Mouse (Mus musculus) bone marrow, adult 2 months (tissue): ENCODE results near the gene Rnf169. TPM values are rescaled to one million over a fixed set of nuclear protein-coding genes. Genes with fewer than 3 reads are reported as not detected.

Experiments used
- H3K27ac ChIP-seq: fragments of 200-500 bp; 2 replicates; pipeline ENCODE4 v1.5.1; 2012; ENCODE audit warnings: low read depth, mild to moderate bottlenecking, control low read depth, inconsistent platforms, low read length; ENCODE audit not compliant: control insufficient read depth, poor library complexity, insufficient read depth
- H3K4me1 ChIP-seq: fragments of 200-500 bp; 2 replicates; pipeline ENCODE4 v1.6.1; 2011; ENCODE audit warnings: low read length; ENCODE audit not compliant: control insufficient read depth, insufficient read depth
- H3K4me3 ChIP-seq: fragments of 200-500 bp; replicated peaks from 2 replicates; pipeline ENCODE3; 2011; ENCODE audit warnings: mild to moderate bottlenecking, low read depth, low read length, control low read depth; ENCODE audit not compliant: control insufficient read depth
- CTCF ChIP-seq: fragments of 200-500 bp; IDR thresholded peaks from 2 replicates; pipeline ENCODE4 v1.5.1; 2011; ENCODE audit warnings: low read length, control low read depth; ENCODE audit not compliant: control insufficient read depth, insufficient read depth
- POLR2A ChIP-seq: fragments of 200-500 bp; IDR thresholded peaks from 2 replicates; pipeline ENCODE4 v1.6.1; 2011; ENCODE audit warnings: low read depth, mild to moderate bottlenecking, control low read depth, low read length, borderline replicate concordance; ENCODE audit not compliant: control insufficient read depth
- WGBS: fragments of 180-500 bp; shearing (Covaris S2); methylation state at CpG from one replicate; pipeline ENCODE4 v1.1.7; 2018; 5-methylcytosine and 5-hydroxymethylcytosine counted together
- polyA plus RNA-seq: library from polyadenylated mRNA; stranded (reverse); fragments of >200 nt; gene quantifications from 2 replicates; pipeline ENCODE4 v1.2.4, GENCODE M21; 2011; ENCODE audit warnings: low replicate concordance; ENCODE audit not compliant: missing spikeins, insufficient read depth, insufficient read length

Rnf169 gene
- polyA plus RNA-seq, 1 experiment = 22.3 TPM

- TF ChIP-seq CTCF (no peak), POLR2A (no peak)
- no peak overlapping the region for H3K27ac ChIP-seq
- 78% methylated on average over 4 of the region's 4 CpGs for WGBS
Measured at GRCm38 (mm10) chr7:100008765-100009164, 28.5 kb upstream of the Rnf169 start.

GRCm38 (mm10) chr7:100006411-100006810 is 26.2 kb upstream of the Rnf169 start:
- Histone ChIP-seq H3K27ac (no peak overlapping the region), H3K4me1 (no peaks in the 10 kb centered on the region), H3K4me3 (no peak overlapping the region)
- TF ChIP-seq CTCF (no peak), POLR2A (no peak)
- WGBS = 15% methylated on average over 11 of the region's 11 CpGs

More at GRCm38 (mm10) chr7:100008765-100009164, 28.5 kb upstream of the Rnf169 start:
- Histone ChIP-seq H3K4me3 (no peak overlapping the region), H3K4me1 (no peaks in the 10 kb centered on the region)

- no peak for TF ChIP-seq POLR2A
- TF ChIP-seq CTCF = no peak
- under 1% methylated on average over 44 of the region's 44 CpGs for WGBS
- no peak within 1 kb of the TSS for H3K27ac ChIP-seq
- H3K4me1 ChIP-seq = no peaks in the 10 kb centered on the region
- no peak within 1 kb of the TSS for H3K4me3 ChIP-seq
Measured at GRCm38 (mm10) chr7:100005790-100006189, 25.5 kb upstream of the Rnf169 start, which contains the start of gene Chrdl2. Gene Chrdl2 (plus strand): TSS chr7:100006172.

GRCm38 (mm10) chr7:100003781-100004180 is 23.5 kb upstream of the Rnf169 start:
- TF ChIP-seq POLR2A = no peak
- TF ChIP-seq CTCF = peak; percentile 79
- Histone ChIP-seq H3K4me3 (no peak overlapping the region), H3K27ac (no peak overlapping the region), H3K4me1 (no peaks in the 10 kb centered on the region)
- WGBS = 39% methylated on average over 9 of the region's 9 CpGs

GRCm38 (mm10) chr7:99998668-99999067 is 18.4 kb upstream of the Rnf169 start:
- Histone ChIP-seq H3K4me3 (no peak overlapping the region), H3K4me1 (no peaks in the 10 kb centered on the region), H3K27ac (no peak overlapping the region)
- TF ChIP-seq POLR2A (no peak), CTCF (no peak)
- 42% methylated on average over 3 of the region's 3 CpGs for WGBS

- Histone ChIP-seq H3K4me1 (no peaks in the 10 kb centered on the region; the same call in 1 of the 2 replicates), H3K4me3 (no peak overlapping the region), H3K27ac (no peak overlapping the region)
- 23% methylated on average over 7 of the region's 7 CpGs for WGBS
- TF ChIP-seq POLR2A (no peak), CTCF (no peak)
Measured at GRCm38 (mm10) chr7:99995186-99995585, 14.9 kb upstream of the Rnf169 start.

- TF ChIP-seq CTCF = no peak
- TF ChIP-seq POLR2A = no peak
- Histone ChIP-seq H3K4me3 (no peak overlapping the region), H3K4me1 (no peaks in the 10 kb centered on the region; the same call in 1 of the 2 replicates), H3K27ac (no peak overlapping the region)
- WGBS = 75% methylated on average over 7 of the region's 7 CpGs
Measured at GRCm38 (mm10) chr7:99993159-99993558, 12.9 kb upstream of the Rnf169 start.

GRCm38 (mm10) chr7:99990990-99991707 is 10.9 kb upstream of the Rnf169 start:
- TF ChIP-seq POLR2A = no peak
- TF ChIP-seq CTCF = no peak
- WGBS = 78% methylated on average over 8 of the region's 8 CpGs
- Histone ChIP-seq H3K4me3 (no peak overlapping the region), H3K4me1 (no peaks in the 10 kb centered on the region; the same call in 1 of the 2 replicates), H3K27ac (no peak overlapping the region)
